Mouse (Mus musculus) lung, postnatal 4 days (tissue): ENCODE measurements around the gene Faf1.

Experiments
- DNase-seq, 2 experiments: peaks; one replicate each; pipeline ENCODE4 v3.0.0; 2021

Faf1 gene

DNA sequence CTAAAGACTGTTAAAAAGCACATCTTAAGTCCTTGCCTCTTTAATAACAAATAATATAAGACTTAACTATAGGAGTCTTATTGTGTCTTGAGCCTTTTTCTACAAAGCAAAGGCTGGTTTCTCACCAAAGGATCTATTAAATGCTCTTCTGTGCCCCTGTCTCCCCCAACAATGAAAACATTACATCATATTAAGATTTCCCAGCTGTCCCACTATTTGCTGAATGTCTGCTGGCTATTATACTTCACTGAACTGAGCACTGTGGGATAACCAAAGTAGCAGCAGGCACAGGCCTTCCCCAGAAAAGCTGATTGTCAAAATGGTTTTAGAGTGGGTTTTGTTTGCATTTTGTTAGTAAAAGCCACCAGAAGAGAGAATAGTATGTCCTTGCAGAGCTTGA lies 262.9 kb downstream of the Faf1 start:
- no peak for DNase-seq

DNA sequence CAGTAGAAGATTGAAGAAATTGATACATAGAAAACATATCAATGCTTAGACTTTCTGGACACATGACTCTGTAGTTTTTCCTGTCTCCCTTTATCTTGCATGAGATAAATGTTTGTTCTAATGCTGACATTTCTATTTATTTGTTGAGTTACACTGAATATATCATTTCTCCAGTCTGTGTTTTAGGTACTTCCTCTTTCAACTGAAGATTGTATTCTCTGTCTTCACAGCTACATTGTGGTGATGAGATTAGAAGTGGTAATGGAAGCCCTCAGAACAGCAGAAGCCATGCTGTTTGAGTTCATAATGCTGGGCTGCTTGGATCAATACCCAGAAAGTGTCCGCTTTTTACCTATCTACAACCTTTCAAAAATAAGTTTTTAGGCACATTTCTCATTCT lies 269.2 kb downstream of the Faf1 start:
- DNase-seq, result no peak

DNA sequence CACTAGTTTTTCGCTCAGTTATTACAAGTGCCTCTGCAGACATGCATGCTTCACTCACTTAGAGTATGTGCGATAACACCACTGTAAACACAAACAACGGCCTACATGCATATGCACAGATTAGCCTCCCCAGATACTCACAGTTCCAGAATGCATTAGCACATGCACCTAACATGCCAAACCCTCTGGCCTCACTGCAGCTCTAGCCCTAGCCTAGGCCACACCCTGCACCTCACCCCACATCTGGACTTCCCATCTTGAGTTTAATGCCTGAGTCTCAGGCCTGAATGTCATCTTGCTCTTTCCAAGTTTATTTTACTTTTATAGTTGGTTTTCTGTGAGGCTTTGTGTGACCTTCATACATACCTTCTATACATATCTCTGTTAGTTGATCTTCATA lies 272.9 kb downstream of the Faf1 start:
- no peak for DNase-seq

DNA sequence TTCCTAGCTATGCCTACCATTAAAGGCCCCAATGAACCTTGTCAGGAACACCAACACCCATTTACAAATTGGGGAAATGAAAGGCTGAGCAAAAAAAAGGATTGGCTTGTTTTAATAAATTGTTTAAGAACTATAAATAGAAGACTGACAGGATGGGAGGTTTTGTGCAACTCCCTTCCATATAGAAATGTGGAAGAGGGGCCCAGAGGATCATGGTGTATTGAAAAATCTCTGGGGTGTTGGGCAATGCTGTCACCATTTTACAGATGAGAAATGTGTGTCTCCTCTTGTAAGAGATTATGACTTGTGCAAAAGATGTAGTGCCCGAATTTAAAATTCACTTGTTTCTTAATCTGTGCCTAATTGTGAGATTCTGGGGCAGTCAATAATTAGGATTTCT lies 277.1 kb downstream of the Faf1 start:
- no peak for DNase-seq

DNA sequence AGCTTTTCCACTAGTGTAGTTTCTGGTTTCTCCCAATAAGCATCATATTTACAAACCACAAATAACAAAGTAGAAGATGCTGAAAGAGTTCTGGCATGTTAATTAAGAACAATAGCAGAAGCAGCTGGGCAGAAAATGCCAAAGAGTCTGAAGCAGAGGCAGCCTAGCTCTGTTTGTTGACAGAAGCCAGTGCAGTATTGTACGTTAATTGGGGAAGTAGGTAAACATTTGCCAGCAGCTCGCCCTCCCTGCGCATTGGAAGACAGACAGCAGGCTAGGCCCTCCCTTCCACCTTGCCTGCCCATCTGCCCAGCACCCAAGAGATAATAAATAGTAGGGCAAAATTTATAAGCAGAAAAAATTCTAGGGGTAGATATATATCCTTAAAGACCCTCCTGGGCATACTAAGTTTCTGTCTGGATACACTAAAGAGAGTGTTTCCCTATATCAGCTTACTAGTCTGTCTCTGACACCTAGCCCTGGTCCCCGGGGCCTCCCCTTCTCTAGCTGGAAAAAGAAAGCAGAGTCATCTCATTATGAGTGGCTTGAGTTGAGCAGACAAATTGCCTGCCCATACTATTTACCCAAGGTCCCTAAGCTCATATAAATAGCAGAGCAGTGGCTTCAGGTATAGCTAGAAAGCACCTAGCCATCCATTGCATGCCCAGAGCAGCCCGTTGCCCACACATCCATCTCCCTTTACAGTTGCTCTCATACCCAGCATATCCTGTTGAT lies 284.0 kb downstream of the Faf1 start:
- no peak for DNase-seq

DNA sequence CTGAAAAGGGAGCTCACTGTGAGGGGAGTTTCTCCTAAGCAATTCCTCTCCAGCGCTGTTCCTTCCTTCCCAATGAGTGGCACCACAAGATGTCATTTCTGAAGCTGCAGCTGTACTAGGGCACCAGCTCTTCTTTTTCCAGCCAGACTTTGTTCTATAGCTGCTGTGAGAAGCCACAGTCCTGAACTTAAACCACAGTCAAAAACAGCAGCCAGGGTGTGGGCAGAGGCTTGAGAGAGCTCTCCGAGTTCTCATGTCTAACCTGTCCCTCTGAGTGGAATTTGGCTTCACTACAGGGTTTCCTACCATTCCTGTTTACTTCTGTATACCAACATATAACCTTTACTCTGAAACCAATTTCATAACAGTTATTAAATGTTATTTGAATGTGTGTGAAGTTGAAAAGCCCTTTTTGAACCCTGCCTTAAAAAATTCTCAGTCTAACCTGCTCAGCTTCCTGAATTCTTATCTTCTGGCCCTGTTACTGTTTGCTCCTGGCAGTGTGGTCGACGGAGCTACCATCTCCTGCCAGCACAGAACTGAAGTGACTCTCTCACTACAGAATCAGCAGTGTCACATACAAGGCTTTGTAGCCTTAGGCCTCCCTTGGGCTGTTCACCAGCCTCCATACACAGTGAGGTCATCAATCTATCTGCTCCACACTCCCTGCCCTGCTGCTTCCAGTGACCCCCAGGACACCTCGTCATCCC lies 287.3 kb downstream of the Faf1 start:
- DNase-seq, result no peak

DNA sequence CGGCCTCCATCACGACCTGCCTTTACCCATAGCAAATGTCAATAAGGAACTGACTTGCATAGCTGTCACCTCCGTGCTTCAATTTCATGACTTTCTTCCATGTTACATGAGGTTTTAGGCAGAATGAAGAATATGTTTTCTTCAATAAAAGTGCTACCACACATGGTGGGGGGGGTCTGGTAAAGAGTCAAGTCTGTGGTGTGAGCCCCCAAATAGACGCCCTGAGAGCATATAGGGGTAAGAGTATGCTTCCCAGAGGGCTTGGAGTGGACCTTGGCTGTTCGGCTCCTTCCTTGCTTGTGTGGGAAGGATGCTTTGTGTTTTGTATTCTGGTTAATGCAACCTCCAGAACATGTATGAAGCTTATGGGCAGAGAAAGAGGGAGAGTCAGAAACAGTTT lies 293.2 kb downstream of the Faf1 start:
- DNase-seq, result no peak

DNA sequence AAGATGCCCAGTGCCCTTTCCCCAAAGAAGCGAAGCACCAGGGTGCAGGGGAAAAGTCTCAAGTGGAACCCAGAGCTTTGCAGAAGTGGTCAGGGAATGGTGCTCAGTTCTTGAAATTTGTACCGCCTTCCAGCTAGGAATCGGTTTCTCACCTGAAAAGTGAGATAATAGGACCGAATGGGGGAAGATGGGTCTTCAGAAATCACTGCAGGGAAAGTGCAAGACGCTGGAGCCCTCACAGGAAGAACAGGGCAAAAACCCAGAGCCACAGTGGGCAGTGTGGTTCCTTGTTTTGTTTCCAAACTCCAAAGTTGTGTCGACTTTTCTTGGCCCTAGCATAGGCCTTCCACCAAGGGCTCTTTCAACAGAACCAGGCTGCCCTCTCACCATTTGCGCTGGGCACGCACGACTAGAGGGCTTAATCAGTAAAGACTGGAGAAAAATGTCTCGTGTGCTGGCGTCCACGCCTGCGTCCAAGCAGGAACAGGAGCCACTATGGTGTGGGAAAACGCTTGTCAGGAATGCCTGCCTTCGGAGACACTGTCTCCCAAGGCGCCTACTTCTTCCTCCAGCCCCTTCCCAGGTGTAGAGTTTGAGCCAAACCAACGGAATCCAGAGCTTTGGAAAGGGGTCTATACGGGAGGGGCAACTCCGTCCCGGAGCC lies 297.7 kb downstream of the Faf1 start:
- no peak for DNase-seq

DNA sequence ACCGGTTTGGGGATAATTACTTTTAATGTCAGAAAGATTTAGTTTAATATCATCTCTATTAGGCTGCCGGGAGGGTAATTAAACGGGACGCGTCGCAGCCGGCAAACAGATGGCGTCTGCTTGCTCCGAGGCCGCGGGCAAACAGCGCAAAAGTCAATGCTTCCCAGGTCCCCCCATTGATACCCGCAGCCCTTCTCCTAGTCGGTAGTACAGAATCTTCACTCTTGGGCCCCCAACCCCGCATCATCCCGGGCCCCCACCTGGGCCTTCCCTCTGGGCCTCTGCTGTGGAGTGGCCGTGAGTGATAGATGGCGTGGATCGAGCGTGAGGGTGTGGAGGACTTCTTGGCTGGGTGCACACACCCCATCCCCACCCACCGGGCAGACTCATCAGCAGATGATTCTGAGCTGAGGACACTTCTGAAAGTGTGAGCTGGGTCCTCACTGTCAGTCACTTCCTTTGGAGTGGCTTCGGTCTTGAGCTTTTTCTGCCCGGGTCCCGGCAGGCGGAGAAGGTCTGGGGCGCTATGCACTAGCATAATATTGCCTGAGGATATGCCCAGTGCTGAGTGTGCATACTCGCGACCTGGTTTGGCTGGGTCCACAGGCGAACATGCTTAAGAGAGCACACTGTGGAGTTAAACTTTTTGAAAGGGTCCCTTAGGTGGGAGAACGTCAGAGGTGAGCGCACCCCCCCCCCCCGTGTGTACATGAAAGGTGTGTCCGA lies 298.4 kb downstream of the Faf1 start:
- no peak for DNase-seq

DNA sequence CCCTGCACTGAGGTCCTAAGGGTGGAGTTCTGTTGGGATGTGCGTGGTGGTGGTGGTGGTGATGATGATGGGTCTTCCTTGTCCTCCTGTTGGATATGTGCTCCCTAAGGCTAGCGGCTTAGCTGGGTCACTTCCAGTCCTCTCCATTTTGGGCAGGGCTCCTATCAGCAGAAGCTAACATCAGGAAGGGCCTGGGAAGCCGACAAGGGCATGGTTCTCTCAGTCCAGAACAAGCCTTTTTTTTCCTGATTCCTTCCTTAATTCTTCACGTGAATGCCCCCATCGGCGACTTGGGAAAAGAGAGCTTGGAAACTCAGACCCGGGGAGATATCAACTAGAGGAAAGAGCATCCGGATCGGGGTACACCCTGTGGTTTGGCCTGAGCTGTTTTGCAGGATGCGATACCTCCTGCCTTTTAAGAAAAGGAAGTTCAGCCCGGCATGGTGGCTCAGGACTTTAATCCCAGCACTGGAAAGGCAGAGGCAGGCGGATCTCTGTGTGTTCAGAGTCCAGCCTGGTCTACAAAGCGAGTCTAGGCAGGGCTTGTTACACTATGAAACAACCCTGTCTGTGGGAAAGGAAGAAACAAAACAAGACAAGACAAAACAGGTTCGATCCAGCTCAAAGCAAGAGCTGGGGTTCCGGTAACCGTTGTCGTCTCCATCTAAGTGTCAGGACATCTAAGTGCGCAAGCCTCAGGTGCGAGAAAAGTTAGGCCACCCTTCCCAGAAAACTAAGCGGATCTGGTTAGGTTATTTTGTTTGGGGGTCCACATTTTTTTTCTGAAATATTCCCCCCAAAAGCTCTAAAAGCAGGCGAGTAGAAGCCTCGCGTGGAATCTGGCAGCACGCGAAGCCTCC lies 299.2 kb downstream of the Faf1 start:
- no peak for DNase-seq

DNA sequence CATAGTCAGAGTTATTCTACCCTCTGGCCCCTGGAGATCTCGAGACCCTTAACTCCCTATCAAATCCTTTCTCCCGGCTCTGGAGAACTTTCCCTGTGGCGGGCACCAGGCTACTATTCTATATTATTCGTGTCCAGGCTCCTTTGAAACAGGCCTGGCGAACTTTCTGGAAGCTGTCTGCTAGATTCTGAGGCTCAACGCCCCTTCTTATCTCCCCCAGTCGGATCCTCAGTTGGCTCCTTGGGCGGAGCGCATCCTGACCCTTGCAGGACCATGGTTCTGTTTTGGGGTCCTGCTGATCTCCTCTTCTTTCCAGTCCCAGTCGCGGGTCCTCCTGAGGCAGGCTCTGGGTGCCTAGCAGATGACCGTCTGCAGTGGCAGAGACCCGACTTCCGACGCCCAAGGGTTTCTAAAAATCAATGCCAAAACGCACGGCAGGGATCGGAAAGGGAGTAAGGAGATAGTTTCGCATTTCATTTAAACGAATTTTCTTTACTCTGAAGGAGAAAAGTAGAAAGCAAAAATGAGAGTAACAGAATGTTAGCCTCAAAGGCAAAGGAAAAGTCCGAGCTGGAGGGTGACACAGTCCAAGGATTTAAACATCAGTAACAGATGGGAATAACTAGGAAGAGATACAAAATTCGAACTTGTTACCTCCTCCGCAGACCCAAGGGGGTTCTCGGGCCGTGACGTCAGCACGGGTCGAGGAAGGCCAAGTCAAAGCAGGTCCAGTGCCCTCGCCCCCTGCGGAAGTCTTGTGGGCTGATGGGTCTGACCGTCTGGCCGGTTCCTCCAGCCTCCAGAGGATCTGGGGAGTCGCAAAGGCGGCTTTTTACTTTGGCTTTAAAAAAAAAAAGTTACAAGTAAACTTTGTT lies 300.1 kb downstream of the Faf1 start:
- peak in 1 of 2 experiments; percentile 8 for DNase-seq

DNA sequence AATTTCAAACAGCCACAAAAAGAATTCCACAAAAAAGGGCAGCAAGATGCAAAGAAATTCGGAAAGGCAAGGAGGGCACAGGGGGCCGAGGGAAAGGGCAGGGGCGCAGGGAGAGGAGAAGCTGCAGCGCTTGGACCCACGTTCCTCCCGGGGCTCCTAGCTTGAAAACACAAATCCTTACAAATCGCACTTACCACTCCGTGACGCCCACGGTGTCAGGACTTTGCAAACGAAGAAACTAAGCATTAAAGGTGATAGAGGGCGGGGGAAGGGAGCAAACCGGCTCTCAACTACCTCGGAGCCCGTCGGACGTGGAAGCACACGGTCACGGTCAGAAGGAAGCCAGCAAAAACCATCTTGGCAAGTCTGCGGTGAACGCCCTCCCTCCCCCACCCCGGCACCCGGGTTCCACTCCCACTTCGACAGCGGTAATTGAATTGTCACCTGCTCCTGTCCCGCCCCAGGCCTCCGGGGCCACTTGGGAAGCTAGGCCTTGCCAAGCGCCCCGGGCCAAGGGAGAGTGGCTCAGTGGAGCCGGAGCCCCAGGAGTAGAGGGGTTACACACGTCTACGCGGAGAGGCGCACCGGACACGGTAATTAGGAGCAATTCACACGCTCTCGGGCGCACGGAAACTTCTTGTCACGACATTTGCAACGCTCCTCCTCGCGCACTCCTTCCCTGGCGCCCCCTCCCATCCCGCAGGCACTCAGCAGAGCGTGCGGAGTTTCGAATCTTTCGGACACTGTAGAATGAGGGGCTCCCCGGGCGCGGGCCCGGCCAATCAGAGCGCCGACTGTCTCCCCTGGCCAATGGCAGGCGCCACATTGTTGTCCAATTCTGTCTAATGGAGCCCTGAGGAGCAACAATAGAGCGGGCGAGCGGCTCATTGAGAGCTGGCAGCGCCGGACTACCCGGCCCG lies 301.0 kb downstream of the Faf1 start, which contains the start of gene Dmrta2:
Gene Dmrta2, plus strand, starts transcription at position 906 of the 920 bp plus-strand sequence.
- peak in 1 of 2 experiments; percentile 25 for DNase-seq

DNA sequence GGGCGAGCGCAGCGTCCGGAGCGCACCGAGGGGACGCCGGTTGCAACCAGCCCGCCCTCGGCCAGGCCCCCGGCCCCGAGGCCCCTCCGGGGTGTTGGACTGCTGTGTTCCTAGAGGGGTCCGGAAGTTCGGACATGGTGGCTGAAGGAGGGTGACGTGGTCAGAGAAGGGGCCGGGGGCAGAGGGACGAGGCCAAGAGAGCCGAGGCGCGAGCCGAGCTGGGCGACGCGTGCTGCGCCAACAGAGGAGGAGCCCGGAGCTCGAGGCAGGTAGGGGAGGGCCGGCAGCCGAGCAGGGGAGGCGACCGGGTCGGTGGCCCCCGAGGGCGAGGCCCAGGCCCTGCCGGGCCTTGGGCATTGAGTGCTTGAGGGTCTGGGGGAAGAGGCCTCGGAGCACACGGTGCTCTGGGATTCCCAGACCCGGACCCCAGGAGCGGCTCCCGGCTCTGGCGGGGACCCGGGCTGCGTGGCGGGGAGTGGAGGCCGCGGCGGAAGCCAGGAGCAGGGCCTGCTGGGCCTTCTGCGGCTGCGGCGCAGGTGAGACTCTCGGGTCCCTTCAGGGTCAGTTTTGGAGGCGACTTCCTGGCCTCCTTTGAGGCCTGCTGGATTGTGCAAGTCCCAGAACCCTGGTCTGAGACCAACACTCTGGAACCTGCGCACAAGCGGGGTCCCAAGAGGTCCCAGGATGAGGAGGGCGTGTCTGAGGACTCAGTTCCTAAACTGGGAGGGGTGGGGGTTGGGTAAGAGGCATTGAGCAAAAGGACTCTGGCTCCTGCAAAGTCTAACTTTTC lies 301.9 kb downstream of the Faf1 start:
- DNase-seq, result no peak

DNA sequence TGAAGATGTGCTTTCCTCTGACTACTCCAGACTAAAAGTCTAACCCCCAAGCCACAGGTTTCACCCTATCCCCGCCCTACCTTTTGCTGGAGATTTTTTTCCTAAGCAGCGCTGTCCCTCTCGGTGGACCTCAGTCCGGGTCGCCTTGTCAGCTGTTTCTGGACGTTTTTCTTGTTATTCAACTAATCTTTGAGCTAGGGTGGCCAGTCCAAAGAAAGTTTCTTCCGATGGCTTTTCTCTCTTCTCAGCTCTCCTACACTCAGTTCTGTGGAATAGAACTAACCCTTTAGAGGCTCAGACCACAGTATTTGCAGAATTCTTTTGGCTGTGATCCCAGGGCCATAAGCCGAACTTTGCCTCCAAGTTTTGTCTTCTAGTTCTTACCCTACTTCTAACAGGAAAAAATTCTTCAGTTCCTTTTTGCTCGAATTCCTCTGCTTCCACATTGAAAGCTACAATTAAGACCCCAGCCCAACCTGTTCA lies 302.5 kb downstream of the Faf1 start:
- DNase-seq, result no peak

DNA sequence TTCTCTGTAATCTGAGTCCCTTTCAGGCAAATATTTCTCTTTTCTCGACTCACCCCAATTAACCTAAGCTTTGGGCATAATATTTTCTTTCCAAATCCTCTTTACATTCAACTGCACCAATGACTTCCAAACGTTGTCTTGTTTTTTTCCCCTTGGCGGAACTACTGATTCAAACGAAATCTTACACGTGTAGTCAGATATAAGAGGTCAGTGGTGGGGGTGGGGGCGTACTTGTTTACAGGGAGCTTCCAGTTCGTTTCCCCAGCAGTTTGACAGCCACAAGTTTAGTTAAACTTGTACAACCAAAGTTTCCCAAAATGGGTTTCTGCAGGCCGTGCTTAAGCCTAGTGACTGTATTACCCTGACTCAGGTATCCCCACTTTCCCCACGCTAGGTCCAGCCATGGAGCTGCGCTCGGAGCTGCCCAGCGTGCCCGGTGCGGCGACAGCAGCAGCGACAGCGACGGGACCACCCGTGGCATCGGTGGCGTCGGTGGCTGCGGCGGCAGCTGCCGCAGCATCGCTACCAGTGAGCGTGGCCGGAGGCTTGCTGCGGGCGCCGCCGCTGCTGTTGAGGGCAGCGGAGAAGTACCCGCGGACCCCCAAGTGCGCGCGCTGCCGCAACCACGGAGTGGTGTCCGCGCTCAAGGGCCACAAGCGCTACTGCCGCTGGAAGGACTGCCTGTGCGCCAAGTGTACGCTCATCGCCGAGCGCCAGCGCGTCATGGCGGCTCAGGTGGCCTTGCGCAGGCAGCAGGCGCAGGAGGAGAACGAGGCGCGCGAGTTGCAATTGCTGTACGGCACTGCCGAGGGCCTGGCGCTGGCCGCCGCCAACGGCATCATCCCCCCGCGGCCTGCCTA lies 303.3 kb downstream of the Faf1 start:
- no peak for DNase-seq

DNA sequence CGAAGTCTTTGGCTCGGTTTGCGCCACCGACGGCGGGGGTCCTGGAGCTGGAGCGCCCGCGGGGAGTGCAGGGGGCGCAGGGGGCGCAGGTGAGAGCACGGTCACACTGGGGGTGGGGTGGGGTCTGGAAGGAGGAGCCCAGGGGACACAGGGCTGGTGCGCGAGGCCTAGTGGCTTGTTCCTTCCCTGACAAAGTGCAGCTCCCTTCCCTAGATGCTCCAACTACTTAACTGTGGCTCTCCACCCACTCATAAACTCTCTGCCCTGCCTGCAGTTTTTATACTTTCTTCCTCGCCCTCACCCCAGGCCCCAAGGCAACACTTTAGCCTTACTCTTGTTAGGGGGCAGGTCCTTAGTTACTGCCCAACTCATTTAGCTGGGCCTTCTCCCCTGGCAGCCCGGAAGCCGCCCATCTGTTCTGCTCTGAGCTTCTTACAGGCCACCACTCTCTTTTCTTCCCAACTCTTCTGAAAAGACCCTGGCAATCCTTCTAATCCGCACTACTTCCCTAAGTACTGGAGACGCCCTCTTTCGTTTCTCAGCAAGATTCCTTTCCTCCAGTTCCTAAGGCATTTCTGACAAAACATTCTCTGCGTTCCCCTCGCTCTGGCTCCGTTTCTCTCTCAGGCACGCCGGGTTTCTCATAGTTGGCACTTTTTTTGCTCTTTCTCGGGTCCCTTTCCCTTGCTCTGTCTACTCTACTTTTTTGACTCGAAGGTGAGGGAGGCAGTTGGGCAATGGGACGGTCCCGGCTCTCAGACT lies 304.1 kb downstream of the Faf1 start:
- DNase-seq, result no peak
